Mouse (Mus musculus) embryonic stem cell, embryonic (primary cell): ENCODE data around the gene D630023F18Rik.

ENCODE experiments used
- CTCF ChIA-PET, 4 experiments: fragments of 300-600 bp in 2 of 4; fragments of 350-600 bp in 2 of 4; sonication (Branson Sonifier 250); formaldehyde crosslinking; loops; one replicate each; lab custom pipeline; 2022; ENCODE audit warnings: inconsistent platforms in 2 of 4; lab: Charles Lee
- POLR2A ChIA-PET, 4 experiments: fragments of 300-600 bp in 2 of 4; fragments of 350-600 bp in 2 of 4; sonication (Branson Sonifier 250); formaldehyde crosslinking; loops; one replicate each; lab custom pipeline; 2022; ENCODE audit warnings: antibody characterized with exemption in 4 of 4, inconsistent platforms in 1 of 4; lab: Charles Lee

D630023F18Rik gene

DNA sequence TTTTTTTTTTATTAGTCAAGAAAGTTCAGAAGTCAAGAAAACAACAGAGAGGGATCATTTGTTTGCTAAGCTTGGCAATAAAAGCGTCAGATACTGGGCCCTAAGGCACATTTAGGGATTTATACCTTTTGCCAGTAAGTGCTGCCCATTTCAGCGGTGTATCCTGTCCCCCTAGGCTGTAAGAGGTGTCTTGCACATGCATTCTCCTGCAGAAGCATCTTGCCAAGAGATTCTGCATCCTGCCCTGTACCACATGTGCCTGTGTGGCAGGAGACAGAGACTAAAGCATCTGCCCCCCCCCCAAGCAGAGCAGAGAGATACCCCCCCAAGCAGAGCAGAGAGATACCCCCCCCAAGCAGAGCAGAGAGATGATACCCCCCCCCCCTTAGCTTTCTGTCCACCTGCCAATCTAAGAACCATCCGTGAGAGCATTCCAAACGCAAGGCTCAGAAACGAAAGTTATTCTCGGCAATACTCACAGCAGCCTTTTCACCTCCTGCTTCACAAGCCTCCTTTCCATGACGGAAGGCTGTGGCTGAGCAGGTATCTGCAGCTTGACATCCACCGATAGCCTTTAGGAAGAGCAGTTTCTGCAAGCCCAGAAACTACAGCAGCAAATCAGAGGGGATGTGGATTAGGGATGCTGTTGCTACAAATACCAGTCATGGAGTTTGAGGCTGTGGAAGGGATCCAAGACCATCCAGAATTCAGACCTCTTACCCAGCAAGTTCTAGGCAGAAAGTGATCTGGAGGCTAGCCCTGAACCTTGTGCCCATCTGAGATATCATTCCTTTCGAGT is at the start of gene D630023F18Rik:
Gene D630023F18Rik, minus strand, starts transcription at position 641 of the 799 bp plus-strand sequence.
- ChIA-PET POLR2A (interaction anchor here in 2 of 4 experiments (0.7 to 1.0 kb wide), 2 partner anchors 10 to 11 kb away, joined by 3 read pairs; no protein-coding TSS in a partner anchor), CTCF (no interaction called here)

DNA sequence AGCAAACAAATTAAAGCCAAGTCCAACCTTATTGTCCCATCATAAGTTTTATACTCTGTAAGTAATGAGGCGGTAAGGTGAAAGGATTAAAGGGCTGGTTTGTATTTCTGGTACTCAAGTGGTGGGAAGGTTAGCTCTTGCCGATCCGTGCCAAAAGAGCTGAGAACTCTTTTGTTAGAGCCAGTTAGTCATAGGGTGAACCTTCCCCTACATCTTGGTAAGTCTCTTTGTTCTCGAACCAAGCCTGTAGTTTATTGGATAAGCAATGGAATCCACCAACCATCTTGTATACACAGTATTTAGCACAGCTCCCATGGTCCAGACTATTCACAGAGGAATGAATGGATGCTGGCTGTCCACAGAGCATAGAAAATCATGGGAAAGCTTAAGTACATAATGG is 48.6 kb upstream of the D630023F18Rik start:
- CTCF ChIA-PET: interaction anchor here in 1 of 4 experiments (1.0 kb wide), 1 partner anchor 8 kb away, joined by 3 read pairs; no protein-coding TSS in a partner anchor
- POLR2A ChIA-PET: interaction anchor here in 2 of 4 experiments (0.7 to 1.4 kb wide), 3 partner anchors 14 to 481 kb away, joined by 3 to 4 read pairs (median 3); partner anchors contain the start of gene Ccnyl1 (in 1 of the 2)

DNA sequence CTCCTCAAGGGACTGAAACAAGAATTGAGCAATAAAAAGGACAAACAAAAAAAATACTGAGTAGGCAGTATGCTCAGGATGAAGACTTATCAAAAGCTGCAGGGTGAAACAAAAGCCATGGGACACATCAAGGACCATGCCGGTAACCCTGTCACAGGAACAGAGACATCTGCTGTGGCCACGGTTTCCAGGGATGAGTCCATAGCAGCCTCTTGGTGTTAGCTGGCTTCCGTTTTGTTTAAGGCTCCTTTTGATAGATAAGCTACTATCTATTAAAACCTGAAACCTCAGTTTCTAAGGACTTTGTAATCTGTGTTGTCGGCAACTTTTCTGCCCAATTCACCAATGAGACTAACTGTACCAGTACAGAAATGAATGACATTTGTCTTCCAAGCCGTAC is 46.9 kb upstream of the D630023F18Rik start:
- ChIA-PET CTCF (no interaction called here), POLR2A (interaction anchor here in 3 of 4 experiments (0.7 to 2.5 kb wide), 5 partner anchors 8 to 13 kb away, joined by 3 to 15 read pairs (median 4); no protein-coding TSS in a partner anchor)

GRCm38 (mm10) chr1:65169536-65169935 is 46.5 kb upstream of the D630023F18Rik start:
- CTCF ChIA-PET: interaction anchor here in 1 of 4 experiments (1.2 kb wide), 1 partner anchor 8 kb away, joined by 4 read pairs; no protein-coding TSS in a partner anchor

GRCm38 (mm10) chr1:65167496-65167895 is 44.5 kb upstream of the D630023F18Rik start:
- ChIA-PET POLR2A (interaction anchor here in 1 of 4 experiments (1.0 to 1.1 kb wide), 2 partner anchors 11 to 18 kb away, joined by 3 read pairs; no protein-coding TSS in a partner anchor), CTCF (no interaction called here)

More at GRCm38 (mm10) chr1:65169536-65169935, 46.5 kb upstream of the D630023F18Rik start:
- POLR2A ChIA-PET: interaction anchor here in 2 of 4 experiments (0.7 to 2.5 kb wide), 6 partner anchors 9 to 120 kb away, joined by 3 to 15 read pairs (median 3); no protein-coding TSS in a partner anchor

DNA sequence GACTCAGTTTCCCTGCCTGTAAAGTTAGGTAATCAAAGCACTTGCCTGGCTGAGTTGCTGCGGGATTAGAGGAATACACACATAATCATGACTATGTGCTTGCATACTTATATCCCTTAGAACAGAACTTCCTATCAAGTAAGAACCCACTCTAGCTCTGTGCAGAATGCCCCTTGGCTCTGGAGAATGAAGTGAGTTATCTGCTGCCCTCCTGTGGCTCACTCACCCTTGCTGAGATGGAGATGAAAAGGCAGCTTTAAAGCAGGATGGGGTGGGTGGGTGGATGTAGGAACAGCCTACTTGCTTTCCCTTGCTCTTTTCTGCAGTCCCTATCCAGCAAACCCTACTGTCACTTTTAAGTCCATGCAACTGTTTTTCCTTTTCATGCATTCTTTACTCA is 39.2 kb upstream of the D630023F18Rik start:
- CTCF ChIA-PET: interaction anchor here in 2 of 4 experiments (0.6 to 2.2 kb wide), 4 partner anchors 16 to 114 kb away, joined by 3 to 6 read pairs (median 4); no protein-coding TSS in a partner anchor
- POLR2A ChIA-PET: interaction anchor here in 1 of 4 experiments (2.4 kb wide), 1 partner anchor 16 kb away, joined by 13 read pairs; no protein-coding TSS in a partner anchor

DNA sequence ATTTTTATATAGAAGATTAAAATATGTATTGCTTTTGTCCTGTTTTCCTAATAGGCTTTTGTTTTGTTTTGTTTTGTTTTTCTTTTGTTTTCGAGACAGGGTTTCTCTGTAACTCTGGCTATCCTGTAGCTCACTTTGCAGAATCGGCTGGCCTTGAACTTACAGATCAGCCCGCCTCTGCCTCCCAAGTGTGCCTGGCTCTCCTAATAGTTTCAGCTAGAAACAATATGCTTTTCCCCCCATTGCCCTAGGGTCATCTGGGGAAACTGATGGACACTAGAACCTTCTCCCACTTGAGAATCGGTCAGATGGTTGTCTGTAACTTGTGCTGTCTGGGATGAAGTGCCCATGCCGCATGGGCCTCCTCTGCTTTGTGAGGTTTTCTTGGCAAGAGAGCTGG is 33.1 kb upstream of the D630023F18Rik start:
- POLR2A ChIA-PET: interaction anchor here in 2 of 4 experiments (0.6 to 1.3 kb wide), 3 partner anchors 14 to 24 kb away, joined by 3 to 4 read pairs (median 3); no protein-coding TSS in a partner anchor
- CTCF ChIA-PET: no interaction called here

DNA sequence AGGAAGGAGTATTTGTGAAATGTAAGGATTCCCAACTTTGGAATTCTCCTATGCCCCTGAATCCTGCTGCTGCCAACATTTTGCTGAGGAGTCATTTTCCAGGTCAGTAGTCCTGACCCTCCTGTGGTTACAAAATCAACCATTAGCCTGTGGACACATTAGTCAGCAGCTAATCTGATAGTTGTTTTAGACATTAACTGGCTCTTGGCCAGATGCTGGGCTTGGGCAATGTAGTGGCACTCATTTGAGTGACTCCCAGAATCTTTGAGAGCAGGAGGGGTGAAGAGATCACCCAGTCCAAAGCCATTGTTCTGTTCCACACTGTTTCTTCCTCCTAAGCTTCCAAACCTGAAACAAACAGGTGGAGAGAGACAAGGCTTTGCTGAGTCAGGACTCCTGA is 31.8 kb upstream of the D630023F18Rik start:
- ChIA-PET CTCF (interaction anchor here in 2 of 4 experiments (0.6 to 0.8 kb wide), 2 partner anchors 31 to 421 kb away, joined by 3 read pairs; no protein-coding TSS in a partner anchor), POLR2A (interaction anchor here in 2 of 4 experiments (0.9 to 1.7 kb wide), 4 partner anchors 9 to 43 kb away, joined by 3 to 9 read pairs (median 4); no protein-coding TSS in a partner anchor)

- ChIA-PET POLR2A (interaction anchor here in 1 of 4 experiments (0.7 kb wide), 1 partner anchor 30 kb away, joined by 3 read pairs; no protein-coding TSS in a partner anchor), CTCF (interaction anchor here in 1 of 4 experiments (0.8 kb wide), 1 partner anchor 38 kb away, joined by 3 read pairs; no protein-coding TSS in a partner anchor)
Observed at GRCm38 (mm10) chr1:65147971-65148370, 25.0 kb upstream of the D630023F18Rik start.

GRCm38 (mm10) chr1:65147326-65147725 is 24.3 kb upstream of the D630023F18Rik start:
- ChIA-PET POLR2A (interaction anchor here in 1 of 4 experiments (0.7 to 0.8 kb wide), 2 partner anchors 31 to 72 kb away, joined by 3 read pairs; no protein-coding TSS in a partner anchor), CTCF (interaction anchor here in 1 of 4 experiments (0.8 kb wide), 1 partner anchor 38 kb away, joined by 3 read pairs; no protein-coding TSS in a partner anchor)

DNA sequence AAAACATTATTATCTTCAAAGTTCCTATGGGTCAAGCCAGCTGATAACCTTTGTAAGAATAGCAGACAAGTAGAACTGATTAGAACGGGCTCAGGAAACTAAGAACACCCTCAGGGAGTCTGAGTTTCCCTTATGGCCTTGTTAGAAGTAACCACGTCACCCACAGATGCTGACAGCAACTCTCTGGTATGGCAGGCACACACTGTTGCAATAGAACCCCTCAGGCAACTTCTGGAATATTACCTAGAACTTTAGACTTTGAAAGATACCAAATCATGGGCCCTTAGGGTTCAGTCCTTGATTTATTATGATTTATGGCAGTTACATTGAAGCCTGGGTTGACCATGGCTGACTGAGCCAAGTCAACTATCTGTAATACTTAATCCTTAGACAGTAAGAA is 23.6 kb upstream of the D630023F18Rik start:
- ChIA-PET CTCF (no interaction called here), POLR2A (no interaction called here)

DNA sequence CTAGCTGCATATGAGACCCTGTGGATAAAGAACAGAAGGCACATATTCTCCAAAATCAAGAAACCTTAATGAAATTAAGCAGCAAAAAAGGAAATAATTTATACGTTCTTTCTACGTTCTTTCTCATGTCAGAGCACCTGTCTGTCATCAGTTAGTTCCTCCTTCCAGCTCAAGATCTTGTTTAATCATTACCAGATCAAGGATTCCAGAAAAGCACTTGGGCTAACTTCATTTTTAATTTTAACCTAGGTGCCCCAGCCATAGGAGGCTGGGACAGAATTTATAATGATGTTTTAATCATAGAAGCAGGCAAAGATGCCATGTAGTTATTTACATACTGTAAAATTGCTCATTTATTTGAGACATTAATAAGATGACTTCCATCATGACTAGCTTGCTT is 21.8 kb upstream of the D630023F18Rik start:
- ChIA-PET POLR2A (no interaction called here), CTCF (no interaction called here)

GRCm38 (mm10) chr1:65137560-65137959 is 14.5 kb upstream of the D630023F18Rik start:
- ChIA-PET CTCF (interaction anchor here in 2 of 4 experiments (0.6 kb wide), 2 partner anchors 24 to 1804 kb away, joined by 3 read pairs; no protein-coding TSS in a partner anchor), POLR2A (interaction anchor here in 1 of 4 experiments (0.7 kb wide), 1 partner anchor 17 kb away, joined by 3 read pairs; no protein-coding TSS in a partner anchor)

- ChIA-PET CTCF (interaction anchor here in 1 of 4 experiments (0.6 kb wide), 1 partner anchor 376 kb away, joined by 3 read pairs; no protein-coding TSS in a partner anchor), POLR2A (interaction anchor here in 1 of 4 experiments (0.9 to 1.5 kb wide), 2 partner anchors 23 to 87 kb away, joined by 3 to 4 read pairs; no protein-coding TSS in a partner anchor)
Observed at GRCm38 (mm10) chr1:65132833-65133232, 9.8 kb upstream of the D630023F18Rik start.

- POLR2A ChIA-PET: interaction anchor here in 1 of 4 experiments (0.9 to 1.5 kb wide), 2 partner anchors 24 to 86 kb away, joined by 3 to 4 read pairs; no protein-coding TSS in a partner anchor
- CTCF ChIA-PET: no interaction called here
Observed at GRCm38 (mm10) chr1:65131671-65132070, 8.7 kb upstream of the D630023F18Rik start.

DNA sequence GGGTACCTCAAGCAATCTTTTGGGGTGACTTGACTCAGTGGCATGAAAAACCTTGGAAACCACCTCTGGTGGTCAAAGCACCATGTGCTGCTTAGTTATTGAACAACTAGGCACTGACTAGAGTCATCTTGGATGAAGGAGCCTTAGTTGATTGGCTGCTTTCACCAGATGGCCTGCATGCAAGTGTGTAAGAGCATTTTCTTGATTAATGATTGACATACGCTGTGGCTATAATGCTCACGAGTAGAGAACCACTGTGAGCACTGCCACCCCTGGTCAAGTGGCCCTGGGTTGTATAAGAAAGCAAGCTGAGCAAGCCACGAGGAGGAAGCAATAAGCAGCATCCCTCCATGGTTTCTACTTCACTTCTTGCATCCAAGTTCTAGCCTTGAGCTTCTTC is 7.2 kb upstream of the D630023F18Rik start:
- POLR2A ChIA-PET: interaction anchor here in 1 of 4 experiments (1.7 kb wide), 1 partner anchor 17 kb away, joined by 5 read pairs; no protein-coding TSS in a partner anchor
- CTCF ChIA-PET: no interaction called here

DNA sequence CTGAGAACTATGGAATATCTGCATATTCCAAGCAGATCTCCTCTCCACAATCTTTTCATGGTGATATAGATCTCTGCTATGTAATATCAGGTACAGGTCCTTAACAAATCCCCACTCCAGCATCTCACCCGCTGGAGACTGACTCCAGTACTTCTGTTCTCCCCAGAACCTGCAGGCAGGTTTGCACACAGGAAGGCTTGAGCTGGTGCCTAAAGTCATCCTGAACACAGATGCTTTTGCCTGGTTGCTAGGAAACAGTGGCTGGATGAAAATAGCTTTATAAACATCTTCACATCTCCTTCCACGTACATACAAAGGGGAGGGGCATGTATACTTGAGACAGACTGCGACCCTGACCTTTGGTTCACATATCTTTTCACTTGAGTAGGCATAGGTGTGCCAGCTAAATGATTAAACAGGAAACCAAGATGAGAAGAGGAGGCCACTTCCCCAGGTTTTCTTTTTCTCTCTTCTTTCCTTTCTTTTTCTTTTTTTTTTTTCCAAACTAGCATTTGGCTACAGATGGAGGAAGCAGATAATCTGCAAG is 6.7 kb upstream of the D630023F18Rik start:
- POLR2A ChIA-PET: interaction anchor here in 2 of 4 experiments (0.8 to 1.7 kb wide), 2 partner anchors 16 to 439 kb away, joined by 3 to 5 read pairs; partner anchors contain the start of gene Ccnyl1 (in 1 of the 2)

GRCm38 (mm10) chr1:65119438-65119837 is 3.6 kb downstream of the D630023F18Rik start, which contains the start of gene Gm28845:
Gm28845 (minus strand) TSS chr1:65119558.
- CTCF ChIA-PET: no interaction called here
- POLR2A ChIA-PET: interaction anchor here in 2 of 4 experiments (1.8 to 2.8 kb wide), 3 partner anchors 9 to 59 kb away, joined by 4 to 8 read pairs (median 5); no protein-coding TSS in a partner anchor

More for the DNA sequence above, 6.7 kb upstream of the D630023F18Rik start:
- CTCF ChIA-PET: interaction anchor here in 1 of 4 experiments (0.9 kb wide), 1 partner anchor 18 kb away, joined by 3 read pairs; no protein-coding TSS in a partner anchor
